Mouse (Mus musculus): ENCODE measurements around the gene Tas2r135.
A peak's percentile ranks its signal among the peaks of the same experiment; 100 is the strongest.

Gene Tas2r135

DNA sequence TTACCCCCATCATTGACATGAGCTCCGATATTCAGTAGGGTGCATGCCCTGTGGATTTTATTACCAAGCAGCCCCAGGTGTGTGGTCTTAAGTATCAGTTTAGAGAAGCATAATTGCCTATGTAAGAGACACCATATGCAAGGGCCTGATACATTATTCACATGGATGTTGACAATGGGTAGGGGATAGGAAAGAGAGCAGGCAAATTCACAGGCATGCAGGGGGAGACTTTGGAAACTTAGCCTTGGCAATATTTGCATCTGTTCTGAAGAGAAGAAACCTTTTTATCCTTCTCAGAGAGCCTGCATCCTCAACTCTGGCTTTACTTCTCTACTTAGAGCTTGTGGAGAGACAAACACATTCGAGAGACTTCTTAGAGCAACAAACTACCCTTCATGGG is at the start of gene Tas2r135:
Tas2r135 (plus strand) TSS at position 301 of the 400 bp plus-strand sequence.
- no peak for DNase-seq

DNA sequence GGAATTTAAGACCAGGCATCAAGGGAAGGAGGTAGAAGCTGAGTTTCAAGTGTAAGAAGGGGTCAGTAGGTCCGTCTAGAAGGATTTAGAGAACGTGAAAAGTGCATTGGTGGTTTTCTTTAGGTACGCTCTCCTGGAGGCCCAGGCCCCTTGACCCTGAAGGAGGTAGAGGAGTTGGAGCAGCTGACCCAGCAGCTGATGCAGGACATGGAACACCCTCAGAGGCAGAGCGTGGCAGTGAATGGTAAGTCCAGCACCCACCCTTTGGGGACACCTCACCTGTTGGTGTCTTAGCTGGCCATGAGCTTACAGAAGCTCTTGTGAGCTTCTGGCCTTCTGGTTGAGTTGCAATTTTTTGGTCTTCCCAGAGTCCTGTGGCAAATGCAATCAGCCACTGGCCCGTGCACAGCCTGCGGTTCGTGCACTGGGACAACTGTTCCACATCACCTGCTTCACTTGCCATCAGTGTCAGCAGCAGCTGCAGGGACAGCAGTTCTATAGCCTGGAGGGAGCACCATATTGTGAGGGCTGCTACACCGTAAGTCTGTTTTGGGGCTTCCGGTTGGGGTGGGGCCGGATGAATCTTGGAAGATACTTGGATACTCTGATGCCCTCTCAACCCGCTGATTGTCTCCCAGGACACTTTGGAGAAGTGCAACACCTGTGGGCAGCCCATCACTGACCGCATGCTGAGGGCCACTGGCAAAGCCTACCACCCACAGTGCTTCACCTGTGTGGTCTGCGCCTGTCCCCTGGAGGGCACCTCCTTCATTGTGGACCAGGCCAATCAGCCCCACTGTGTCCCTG is 49.2 kb upstream of the Tas2r135 start:
- no peak for DNase-seq

DNA sequence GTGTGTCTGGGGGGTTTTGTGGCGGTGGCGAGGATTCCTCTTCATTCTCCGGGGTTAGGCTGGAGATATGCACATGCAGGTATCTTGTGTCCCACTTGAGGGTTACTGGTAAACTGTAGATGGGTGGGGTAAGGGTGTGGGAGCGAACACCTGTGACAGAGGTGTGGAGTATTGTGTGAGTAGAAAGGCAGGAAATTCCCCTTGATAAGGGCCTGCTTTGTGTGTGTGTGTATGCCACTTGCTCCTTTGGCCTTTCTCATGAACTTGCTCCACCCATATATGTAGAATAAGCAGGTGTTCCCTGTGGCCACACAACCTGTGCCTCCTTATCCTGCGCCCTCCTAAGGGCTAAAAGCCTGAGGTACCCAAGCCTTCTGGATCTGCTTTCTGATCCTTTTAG is 48.3 kb upstream of the Tas2r135 start:
- no peak for DNase-seq

DNA sequence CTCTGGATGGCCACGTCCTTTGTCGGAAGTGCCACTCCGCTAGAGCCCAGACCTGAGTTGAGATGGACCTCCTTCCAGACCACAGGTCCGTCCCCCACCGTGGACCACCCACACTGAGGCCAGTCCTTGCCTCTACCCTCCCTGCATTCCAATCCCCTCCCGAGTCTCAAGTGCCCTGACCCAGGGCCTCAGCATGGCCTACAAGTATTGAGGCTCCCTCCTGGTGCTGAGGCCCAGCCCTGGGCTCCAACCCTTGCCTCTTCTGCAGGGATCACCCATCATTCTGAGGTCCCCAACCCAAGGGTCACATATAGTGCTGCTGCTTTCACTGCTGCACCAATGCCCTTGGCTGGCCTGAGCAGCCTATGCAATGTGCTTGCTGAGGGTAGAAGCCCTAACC is 47.3 kb upstream of the Tas2r135 start:
- no peak for DNase-seq

DNA sequence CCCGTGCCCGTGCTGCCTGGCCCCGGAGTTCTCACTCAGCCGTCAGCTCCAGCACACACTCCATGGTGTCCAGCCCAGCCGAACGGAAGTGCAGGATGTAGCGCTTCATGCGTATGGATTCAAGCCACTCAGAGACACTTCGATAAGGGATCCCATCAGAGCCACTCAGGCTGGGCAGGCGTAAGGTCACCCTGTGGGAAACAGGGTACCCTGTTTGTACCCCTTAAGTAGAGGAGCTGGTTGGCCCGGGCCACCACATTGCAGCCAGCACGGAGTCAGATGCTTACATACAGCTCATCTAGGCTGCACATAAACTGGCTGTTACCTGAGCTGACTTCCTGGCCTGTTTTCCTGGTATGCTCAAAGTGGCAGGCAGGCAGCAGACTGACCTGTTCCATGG is 46.3 kb upstream of the Tas2r135 start:
- no peak for DNase-seq

- no peak for DNase-seq
Observed at GRCm38 (mm10) chr6:42359364-42360147, 45.7 kb upstream of the Tas2r135 start.

DNA sequence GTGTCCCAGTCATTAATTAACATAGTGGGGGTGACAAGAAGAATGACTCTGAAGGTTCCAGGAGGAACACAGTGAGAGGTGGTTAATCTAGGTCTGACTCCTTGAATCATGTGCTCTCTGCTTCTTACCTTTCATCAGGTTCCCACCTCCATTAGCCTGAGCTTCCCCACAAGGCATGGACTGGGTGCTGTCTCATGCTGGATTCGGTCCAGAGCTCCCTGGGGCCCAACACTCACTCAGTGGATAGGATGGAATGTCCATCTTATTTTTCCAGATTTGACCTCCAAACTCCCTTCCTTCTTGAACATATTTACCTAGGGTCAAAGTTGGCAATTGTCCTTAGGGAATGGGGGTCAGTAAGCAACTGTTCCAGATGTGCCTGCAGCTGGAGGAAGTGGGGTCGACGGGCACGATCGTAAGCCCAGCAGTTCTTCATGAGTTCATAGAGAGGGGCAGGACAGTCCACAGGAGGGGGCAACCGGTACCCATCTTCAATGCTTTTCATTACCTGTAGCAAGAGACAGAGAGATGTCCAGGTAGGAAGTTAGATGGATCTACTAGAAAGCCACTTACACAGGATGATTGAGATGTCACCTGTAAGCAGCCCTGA is 44.9 kb upstream of the Tas2r135 start:
- no peak for DNase-seq

DNA sequence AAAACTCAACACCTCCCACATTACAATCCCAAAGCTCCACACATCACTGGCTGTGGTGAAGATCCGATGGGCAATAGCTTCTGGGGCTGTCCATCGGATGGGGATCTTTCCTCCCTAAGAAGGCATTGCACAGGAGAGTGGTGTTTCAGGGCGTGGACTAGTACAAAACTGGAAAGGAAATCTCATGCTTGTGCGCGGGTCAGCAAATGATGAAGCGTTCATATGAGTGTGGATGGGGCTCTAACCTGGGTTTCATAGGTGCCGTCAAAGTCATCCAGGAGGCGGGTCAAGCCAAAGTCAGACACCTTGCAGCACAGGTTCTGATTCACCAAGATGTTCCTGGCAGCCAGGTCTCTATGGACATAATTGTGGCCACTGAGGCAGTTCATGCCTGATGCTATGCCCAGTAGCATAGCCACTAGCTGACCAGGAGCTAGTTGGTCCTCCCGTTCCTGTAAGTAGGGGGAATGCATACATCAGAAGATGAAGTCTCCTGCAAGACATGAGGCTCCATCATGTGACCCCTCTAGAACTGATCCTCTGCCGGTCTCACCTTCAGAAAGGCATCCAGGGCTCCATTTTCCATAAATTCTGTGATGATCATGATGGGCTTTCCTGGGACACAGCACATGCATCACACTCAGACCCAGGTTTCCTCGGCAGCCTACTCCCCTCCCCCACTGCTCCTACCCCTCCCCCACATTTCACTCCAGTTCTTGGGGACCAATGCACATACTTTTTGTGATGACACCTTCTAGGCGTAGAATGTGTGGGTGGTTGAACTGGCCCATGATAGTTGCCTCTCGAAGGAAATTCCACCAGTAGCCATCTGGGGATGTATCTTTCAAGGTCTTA is 44.0 kb upstream of the Tas2r135 start:
- DNase-seq, result no peak

- DNase-seq, result no peak
Observed at GRCm38 (mm10) chr6:42362074-42362473, 43.2 kb upstream of the Tas2r135 start.

DNA sequence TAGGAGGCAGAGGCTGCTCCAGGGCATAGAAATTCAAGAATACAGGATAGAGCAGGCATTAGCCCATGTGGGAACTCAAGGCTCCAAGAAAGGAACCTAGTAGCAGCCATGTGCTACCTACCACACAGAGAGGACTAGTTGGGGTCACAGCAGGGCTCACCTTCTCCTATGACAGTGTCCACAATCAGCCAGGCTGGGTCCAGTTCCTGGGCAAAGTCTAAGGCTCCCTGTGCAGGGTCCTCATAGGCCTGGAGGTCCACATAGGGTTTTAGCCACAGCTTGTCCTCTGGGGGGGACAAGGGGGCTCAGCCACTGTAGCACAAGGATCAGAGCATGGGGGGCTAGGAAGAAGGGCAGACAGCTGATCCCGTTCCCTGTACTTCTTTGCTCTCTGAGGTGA is 42.7 kb upstream of the Tas2r135 start:
- DNase-seq, result no peak

DNA sequence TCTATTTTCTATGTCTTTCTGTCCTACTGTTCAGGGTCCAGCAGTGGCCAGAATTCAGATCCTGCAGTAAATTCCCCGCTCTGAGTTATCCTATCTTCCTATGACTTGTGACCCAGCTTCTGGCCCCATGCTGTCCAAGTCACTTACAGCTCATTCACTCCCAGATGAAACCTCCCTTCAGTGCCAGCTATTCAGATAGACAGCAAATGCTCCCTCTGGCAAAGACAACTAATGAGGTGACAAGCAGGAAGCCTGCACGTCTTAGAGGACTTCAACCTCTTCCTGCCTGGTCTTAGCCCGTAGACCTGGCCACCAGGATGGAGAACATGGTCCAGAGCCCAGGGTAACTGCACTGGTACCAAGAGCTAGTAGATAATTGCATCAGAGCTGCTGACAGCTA is 42.3 kb upstream of the Tas2r135 start:
- DNase-seq, result no peak

DNA sequence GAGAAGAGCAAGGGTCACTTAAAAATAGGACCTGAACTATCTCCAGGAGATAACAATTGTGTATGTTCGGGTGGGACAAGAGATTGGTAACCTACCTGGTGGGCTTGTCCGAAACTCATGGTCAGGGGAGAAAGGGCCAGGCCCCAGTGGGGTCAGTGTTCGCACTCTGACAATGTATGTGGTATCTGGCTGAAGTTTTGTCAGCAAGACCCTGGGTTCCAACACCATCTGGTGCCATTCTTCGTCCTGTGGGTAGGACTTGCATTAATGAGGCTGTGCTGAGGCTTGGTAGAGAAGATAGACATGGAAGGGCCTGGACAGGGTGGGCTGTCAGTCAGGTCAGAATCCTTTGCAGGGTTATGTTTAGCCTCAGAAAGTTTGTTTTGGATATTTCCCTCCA is 41.2 kb upstream of the Tas2r135 start:
- DNase-seq, result no peak

- DNase-seq, result no peak
Observed at GRCm38 (mm10) chr6:42364607-42365006, 40.6 kb upstream of the Tas2r135 start.

DNA sequence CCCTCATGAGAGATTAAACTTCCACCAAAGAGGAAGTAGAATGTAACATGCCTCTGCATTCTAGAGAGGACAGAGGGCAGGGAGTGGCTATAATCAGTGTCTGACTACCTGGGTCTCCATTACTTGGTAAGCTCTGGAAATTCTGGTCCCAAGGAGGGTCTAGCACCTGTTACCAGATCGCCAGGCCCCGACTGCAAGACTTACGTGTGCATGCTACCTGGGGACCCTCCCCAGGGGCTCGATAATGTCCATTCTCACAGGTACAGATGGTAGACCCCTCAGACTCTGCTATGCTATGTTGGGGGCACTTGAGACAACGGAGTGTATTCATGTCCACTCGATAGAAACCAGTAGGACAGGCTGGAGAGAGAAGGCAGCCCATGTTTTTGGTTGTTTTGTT is 40.0 kb upstream of the Tas2r135 start:
- no peak for DNase-seq

- DNase-seq, result no peak
Observed at GRCm38 (mm10) chr6:42369870-42370269, 35.4 kb upstream of the Tas2r135 start.

DNA sequence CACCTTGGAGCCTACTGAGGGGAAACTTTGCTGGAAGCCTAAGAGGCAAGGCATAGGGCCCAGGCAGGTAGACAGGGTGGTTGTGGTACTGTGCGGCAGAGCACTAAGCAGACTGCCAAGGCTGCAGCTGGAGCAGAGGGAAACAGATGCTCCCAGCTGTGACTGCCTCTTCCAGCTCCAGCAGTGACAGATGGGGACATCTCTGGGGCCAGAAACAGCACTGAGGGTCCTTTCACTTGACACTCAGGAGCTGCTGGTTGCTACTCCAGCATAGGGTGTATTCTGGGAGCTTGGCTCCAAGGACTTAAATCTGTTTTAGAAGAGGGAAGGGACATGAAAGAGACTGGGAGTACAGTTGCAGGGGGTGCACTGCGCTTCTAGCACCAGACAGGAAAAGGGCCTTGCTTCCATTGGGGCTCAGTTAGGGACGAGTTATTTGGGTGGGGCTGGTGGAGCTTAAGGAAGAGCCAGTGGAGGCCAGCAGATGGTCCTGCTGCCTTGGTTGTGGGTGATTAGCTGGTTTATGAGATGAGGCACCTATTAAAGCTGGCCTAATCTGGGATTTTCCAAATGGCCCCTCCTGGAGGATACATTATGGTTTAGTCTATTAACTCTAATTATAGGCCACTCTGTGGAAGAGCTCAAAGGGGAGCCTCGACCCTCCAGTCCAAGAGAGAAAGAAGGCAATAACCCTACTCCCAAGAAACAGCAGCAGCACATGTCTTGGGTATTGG is 34.4 kb upstream of the Tas2r135 start:
- no peak for DNase-seq

DNA sequence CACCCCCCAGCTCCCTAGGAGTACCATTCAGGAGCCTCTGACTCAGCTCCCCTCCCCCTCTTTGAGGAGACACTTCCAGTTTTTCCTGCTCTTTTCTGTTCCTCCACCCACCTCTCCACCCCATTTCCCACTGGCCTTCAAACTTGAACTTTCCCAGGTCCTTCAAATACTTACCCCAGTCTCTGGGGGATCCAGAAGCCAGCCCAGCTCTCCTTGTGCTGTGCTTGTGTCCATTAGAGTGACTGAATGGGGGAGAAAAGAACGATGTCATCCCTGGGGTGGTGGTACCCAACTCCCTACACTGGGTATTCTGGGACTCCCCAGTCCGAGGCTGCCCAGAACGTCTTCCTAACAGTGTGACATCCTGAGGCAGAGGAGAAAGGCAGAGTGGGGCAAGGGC is 33.2 kb upstream of the Tas2r135 start:
- no peak for DNase-seq

GRCm38 (mm10) chr6:42372421-42372815 is 32.8 kb upstream of the Tas2r135 start:
- no peak for DNase-seq

GRCm38 (mm10) chr6:42372816-42373547 is 32.3 kb upstream of the Tas2r135 start, which contains the start of gene Epha1:
Gene Epha1 (minus strand): TSS chr6:42373268.
- peak; percentile 48 for DNase-seq

- DNase-seq, result no peak
Observed at GRCm38 (mm10) chr6:42373669-42374430, 31.4 kb upstream of the Tas2r135 start.

DNA sequence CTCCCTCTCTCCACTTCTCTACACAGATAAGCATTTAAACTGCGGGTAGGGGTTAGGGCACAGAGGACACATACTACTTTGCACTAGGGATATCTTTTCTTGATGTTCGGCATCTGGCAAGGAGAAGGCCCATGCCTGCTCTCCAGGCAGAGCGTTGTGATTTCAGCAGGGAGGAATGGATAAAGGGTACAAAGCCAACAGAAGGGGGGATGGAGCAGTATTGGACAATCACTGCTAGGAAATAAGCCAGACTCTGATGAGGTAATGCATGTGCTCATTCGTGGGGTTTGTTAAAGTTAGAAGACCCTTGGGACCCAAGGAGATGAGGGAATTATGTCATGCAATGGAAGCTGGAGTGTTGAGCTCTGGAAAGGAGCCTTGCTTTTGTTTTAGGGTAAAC is 30.5 kb upstream of the Tas2r135 start:
- no peak for DNase-seq
